Mouse (Mus musculus) lung, adult 18-20 months (tissue): ENCODE measurements around the gene Fau.
A peak's percentile ranks its signal among the peaks of the same experiment; 100 is the strongest.

Experiments used
- DNase-seq, 2 experiments: peaks; one replicate each; pipeline ENCODE4 v3.0.0; 2022; ENCODE audit warnings: mixed read lengths in 2 of 2

The Fau gene

DNA sequence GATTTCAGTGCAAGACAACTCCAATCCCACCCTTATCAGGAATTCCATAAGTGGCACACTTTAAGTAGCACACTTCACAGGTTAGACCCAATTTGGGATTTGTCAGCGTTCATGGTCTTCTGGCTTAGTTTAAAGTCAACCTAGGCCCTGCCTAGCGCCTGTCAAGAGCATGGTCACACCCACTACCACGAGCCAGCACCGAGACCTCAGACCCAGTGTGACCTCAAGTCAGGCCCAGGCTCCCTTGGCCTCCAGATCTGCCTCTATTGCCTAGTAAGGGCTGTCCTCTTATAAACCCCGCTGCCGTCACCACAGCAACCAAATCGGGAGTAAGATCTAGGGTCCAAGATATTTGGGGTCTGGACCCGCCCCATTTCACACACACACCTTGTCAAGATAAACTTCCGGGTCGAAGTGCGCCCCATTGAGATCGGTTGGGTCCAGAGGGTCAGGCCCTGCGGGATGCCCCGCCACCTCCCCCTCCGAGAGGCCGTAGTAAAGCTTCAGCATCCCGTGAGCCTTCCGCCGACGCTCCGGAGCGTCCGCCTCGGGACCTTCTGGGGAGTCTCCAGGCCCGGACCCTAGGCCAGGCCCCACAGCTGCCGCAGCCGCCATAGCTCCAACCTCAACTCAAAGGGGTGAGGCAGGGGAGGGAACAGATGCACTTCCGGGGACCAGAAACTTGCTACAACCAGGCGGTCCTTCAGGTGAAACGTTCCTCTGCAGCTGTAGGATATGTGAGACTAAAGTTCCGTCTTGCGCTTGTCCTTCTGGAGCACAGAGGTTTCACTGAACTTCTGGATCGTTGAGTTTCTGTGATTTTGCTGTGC, 19.1 kb downstream of the Fau start, which contains the start of gene Vps51:
Gene Vps51, minus strand, starts transcription at position 668 of the 830 bp plus-strand sequence.
- DNase-seq, result peak; percentile 88 to 90

DNA sequence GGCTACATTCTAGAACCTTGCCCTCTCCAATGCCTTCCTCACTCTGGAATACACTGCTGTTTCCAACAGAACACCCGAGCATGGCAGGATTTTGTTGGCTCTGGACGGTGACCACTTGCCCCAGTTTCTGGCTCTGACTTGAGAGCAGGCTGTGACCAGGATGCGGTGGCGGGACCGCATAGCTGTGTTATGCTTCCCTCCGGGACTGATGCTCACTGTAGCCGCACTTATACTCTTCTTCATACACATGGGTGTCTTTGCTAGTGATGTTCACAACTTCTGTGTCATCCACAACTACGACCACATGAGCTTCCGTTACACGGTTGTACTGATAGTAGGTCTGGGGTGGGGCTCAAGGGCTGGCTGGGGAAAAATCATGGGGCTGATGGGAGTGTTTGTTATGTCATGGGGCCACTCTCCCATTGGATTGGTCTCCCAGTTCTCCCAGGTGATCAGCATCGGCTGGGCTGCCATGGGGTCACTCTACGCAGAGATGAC, 22.4 kb downstream of the Fau start, which contains the start of gene Tmem262:
Gene Tmem262, plus strand, starts transcription at position 51 of the 498 bp plus-strand sequence.
- no peak for DNase-seq

DNA sequence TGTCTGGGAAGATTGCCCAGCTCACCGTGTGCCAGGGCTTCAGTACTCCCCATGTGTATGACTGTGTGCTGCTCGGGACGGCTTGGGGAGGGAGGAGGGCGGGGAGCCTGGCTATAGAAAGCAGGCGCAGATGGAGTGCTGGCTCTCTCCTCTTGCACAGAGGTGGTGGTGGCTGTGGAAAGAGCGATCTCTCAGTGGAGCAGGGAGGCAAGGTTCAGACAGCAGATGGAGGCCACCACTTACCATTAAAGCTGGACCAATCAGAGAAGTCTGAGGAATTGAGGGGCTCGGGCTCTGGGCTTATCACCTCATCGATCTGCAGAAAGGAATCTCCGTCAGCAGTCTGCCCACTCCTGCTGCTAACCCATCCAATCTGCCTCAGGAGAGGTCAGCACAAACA, 24.5 kb downstream of the Fau start, which contains the start of gene Gm28374:
Gene Gm28374, minus strand, starts transcription at position 101 of the 400 bp plus-strand sequence.
- no peak for DNase-seq

DNA sequence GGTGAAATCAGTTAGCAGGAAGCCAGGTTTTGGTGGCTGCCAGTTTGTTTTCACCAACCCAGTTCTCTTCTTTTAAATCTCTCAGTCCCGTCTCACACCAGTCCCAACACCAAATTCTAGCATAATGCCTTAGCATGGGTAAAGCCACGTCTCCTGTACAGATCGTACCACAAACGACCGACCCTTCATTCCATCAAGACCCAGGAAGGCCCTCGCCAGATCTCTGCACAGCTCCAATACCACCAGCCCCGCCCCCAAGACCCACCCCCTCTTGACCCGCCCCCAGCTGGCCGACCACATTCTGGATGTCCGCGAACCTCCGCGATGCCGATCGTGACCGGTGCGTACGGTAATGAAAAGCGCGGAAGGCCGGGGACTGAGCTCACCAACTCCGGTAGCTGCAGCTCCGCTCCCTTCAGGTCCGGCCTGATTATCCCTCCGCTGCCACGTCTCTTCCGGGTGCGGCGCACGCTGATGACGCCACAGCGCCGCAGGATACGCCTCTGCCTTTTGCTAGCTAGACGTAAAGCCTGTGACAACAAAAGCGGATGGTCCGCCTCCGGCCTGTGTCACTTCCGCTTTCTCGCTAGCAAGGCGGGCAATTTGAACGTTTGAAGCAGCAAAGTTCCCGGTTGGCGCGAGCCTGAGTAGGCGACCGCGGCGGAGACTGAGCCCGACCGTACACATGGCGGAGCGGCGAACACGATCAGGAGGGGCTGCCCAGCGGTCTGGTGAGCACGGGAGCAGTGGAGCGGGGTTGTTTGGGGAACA, 27.0 kb downstream of the Fau start, which contains the start of the genes Zfpl1 and Cdca5:
Gene Zfpl1, minus strand, starts transcription at position 479 of the 771 bp plus-strand sequence.
Gene Cdca5, plus strand, starts transcription at position 506 of the 771 bp plus-strand sequence.
- DNase-seq, result peak; percentile 96 to 97

DNA sequence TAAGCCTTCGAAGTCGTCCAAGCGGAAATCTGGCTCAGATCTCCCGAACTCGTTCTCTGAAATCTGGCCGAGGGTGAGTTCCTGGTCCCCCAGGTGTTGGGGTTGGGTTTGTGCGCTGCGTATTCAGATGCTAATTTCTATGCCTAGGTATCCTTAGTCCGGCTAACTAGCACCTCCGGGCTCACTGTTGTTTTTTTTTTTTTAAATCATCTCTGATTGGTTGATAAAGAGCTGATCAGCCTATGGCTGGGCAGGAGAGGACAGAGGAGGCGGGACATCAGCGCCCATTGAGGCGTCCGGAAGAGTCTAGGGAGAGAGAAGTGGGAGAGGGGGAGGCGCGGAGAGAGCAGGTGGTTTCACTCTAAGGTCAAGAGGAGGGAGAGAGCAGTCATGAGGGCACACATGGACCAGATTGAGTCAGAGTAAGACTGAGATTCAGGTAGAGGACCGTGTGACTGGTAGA, 27.8 kb downstream of the Fau start:
- peak; percentile 47 to 54 for DNase-seq

DNA sequence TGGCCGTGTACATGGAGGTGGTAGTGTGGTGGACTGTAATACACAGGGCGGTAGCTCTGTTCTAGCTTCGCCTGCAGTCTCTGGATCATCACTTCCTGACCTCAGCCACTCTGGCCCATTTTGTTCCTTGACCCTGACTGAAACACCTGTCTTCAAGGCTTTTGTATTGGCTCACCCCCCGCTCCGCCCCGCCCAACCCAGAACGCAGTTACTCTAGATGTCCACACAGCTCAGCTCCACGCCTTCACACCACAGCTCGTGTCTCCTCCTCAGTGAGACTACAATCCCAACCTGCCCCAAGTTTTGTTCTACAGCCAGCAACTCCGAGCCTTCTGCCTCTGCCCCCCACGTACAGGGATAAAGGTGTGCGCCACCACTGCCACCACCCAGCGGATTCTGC, 31.2 kb downstream of the Fau start:
- DNase-seq, result no peak

DNA sequence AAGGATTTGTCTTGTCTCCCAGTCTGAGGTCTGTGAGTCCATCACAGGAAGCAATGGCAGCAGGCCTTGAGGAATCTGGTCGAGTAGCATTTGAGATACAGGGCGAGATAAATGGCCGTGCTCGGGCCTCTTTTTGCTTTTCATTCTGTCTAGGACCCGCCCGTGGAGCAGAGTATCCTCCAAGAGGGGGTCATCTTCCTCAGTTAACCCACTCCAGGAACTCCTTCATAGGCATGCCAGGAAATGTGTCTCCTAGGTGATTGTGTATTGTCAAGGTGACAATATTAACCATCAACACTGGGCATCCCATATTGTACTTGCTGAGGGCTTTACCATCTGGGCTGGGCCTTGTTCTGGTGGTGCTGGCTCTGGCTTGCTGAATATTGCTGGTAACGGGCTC, 36.5 kb downstream of the Fau start, which contains the start of gene AC131692.1:
Gene AC131692.1, plus strand, starts transcription at position 301 of the 400 bp plus-strand sequence.
- DNase-seq, result no peak

DNA sequence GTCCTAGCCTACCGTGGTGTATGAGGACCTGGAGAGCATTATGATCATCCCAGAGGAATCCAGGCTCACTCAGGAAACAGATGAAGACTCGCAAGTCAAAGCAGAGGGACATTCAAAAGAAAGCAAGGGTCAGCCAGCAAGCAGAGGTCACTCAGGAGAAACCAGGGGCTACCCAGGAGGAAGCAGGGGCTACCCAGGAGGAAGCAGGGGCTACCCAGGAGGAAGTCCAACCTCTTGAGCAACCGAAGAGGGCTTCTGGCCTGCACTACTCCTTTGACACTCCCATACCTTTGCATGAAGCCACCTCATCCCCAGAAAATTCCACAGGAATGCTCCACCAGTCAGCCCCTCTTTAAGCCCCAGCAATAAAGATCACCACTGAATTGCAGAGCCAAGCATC, 40.2 kb downstream of the Fau start:
- no peak for DNase-seq

DNA sequence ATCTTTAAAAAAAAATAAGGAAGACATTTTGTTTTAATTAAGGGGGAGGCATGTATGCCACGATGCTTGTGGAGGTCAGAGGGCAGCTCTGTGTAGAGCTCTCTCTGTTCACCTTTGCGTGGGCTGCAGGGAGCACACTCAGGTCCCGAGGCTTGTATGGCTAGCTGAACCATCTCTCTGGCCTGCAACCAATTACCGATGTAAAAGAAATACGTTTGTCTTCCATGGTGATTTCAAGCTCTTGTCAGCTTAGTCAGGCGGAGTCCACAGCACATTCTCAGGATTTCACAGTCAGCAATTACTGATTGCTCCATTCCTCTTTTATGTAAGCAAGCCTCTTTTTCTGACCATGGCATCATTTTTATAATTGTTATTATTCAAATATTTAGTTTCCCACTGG, 43.5 kb downstream of the Fau start:
- DNase-seq, result no peak

DNA sequence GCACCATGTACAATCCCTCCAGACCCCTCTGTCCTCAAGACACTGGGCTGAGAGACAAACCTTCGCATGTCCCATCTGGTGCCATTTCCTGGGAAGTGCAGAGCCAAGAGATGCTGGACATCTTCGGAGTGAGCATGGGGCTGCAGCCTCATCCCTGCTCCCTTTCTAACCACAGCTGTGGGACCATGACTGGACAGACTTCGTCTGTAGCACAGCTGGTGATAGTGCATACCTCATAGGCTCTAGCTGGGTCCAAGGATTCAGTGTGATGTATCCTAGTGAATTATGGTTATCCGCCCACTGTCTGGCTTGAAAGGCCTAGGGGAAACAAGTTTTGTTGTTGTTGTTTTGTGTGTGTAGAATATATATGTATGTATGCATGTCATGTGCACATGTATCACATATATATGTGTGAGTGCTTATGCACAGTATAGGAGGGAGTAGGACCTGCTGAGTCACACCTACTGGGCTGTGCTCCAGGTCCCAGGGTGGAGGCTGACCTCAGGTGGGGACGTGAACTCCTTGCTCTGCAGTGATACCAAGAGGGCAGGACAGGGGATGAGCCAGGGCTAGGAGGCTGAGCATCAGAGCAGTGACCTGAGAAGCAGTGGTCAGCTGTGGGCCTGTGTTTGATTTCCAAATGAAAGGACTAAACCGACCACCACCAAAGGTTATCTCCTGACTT, 44.7 kb downstream of the Fau start:
- DNase-seq, result no peak

DNA sequence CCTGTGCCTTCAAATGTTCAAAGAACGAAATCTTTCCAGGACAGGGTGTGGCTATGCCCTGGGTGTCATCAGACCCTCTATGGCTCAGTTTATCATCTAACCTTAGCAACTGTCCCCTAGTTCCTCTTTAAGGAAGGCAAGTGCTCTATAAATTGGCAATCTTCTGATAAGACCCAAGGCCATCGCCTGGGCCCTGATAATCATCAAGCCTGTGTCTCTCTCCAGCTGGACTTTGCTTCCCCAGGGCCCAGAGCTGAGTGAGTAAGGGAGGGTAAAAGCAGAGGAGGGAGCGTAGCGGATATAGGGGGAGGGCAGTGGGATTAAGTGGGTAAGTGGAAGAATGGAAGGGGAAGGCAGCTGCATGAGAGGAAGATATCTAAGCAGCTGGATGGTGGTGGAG, 46.8 kb downstream of the Fau start:
- DNase-seq, result no peak

DNA sequence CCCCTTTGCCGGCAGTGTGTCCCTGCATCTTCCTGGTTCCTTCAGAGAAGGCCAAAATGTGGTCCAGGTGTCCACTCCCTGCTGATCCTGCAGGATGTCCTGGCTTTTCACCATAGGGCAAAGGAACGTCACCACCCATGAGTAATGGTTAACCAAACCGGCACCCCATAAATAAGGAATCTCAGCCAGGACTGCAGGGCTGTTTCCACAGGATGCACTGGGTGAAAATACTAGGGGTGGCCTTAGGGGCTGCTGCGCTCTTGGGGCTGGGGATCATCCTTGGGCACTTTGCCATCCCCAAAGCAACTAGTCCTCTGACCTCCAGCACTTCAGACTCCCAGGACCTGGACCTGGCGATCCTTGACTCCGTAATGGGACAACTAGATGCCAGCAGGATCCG, 47.9 kb downstream of the Fau start, which contains the start of gene Naaladl1:
Gene Naaladl1, plus strand, starts transcription at position 197 of the 400 bp plus-strand sequence.
- DNase-seq, result no peak
